Mouse (Mus musculus) cortical plate, adult 2 months (tissue): Measurements from ENCODE around the gene Il9r. TPM values are rescaled to one million over a fixed set of nuclear protein-coding genes. Genes with fewer than 3 reads are reported as not detected.

ENCODE experiments used
- H3K27ac ChIP-seq: fragments of 200-500 bp; 2 replicates; pipeline ENCODE4 v1.5.1; 2012; ENCODE audit warnings: low read length, control low read depth, inconsistent platforms; ENCODE audit not compliant: insufficient read depth
- H3K4me1 ChIP-seq: fragments of 200-500 bp; 2 replicates; pipeline ENCODE4 v1.6.1; 2011; ENCODE audit warnings: low read length; ENCODE audit not compliant: control insufficient read depth, insufficient read depth
- H3K4me3 ChIP-seq: fragments of 200-500 bp; 2 replicates; pipeline ENCODE4 v1.5.1; 2011; ENCODE audit warnings: mild to moderate bottlenecking, low read length, control low read depth; ENCODE audit not compliant: insufficient read depth
- CTCF ChIP-seq: fragments of 200-500 bp; IDR thresholded peaks from 2 replicates; pipeline ENCODE4 v1.5.1; 2011; ENCODE audit warnings: mild to moderate bottlenecking, control low read depth, low read length; ENCODE audit not compliant: insufficient read depth; ENCODE audit errors: extremely low read depth
- POLR2A ChIP-seq: fragments of 200-500 bp; IDR thresholded peaks from 2 replicates; pipeline ENCODE4 v1.6.1; 2011; ENCODE audit warnings: mild to moderate bottlenecking, low read length, control low read depth; ENCODE audit not compliant: insufficient read depth; ENCODE audit errors: extremely low read depth
- polyA plus RNA-seq: library from polyadenylated mRNA; depleted of rRNA; stranded (reverse); fragments of >200 nt; gene quantifications from 2 replicates; pipeline ENCODE4 v1.2.3, GENCODE M21; 2012

Gene Il9r
- polyA plus RNA-seq, 1 experiment = 0.15 TPM

DNA sequence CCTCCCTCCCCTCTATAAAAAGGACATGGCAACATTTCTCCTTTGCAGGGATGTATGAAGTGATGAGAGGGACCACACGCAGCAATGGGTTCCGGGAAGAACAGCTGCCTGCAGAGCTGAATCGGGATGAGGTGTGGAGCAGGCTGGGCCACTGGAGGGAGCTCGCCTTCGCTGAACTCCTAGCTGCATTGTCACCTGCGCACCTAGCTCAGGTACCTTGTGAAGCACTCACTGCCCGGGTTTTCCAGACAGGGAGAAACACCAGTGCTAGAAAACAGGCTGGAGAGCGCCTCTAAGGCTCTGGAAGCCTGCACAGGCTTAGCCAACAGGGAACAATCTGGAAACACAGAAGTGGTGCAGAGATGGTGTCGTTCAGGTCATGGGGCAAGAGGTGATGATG lies 38.6 kb downstream of the Il9r start:
- Histone ChIP-seq H3K4me3 (peak overlapping the region; percentile 2; the same call in 1 of the 2 replicates), H3K27ac (no peak overlapping the region), H3K4me1 (peaks cover 1% of the 10 kb centered on the region; the same call in 1 of the 2 replicates)
- TF ChIP-seq CTCF (peak; percentile 35), POLR2A (no peak)

DNA sequence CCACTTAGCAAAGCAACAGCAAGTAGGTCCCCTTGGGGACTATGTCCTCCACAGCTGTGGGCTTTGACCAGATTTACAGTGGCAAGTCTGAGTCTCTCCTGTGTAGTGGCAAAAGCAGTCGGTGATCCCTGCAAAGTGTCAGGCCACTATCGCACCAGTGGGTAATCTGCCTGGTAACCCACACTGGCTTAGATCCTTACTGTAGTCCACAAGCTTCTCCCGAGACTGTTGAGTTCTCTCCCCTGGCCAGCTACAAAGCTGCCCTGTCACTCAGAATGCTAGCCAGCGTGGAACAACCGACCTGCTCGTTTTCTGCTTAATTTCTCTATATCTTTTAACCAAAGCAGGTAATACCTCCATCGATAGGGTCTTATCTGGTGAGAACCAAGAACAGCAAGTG lies 39.7 kb downstream of the Il9r start:
- Histone ChIP-seq H3K4me1 (peaks cover 1% of the 10 kb centered on the region; the same call in 1 of the 2 replicates), H3K4me3 (no peak overlapping the region), H3K27ac (no peak overlapping the region)
- TF ChIP-seq CTCF = no peak
- TF ChIP-seq POLR2A = no peak

DNA sequence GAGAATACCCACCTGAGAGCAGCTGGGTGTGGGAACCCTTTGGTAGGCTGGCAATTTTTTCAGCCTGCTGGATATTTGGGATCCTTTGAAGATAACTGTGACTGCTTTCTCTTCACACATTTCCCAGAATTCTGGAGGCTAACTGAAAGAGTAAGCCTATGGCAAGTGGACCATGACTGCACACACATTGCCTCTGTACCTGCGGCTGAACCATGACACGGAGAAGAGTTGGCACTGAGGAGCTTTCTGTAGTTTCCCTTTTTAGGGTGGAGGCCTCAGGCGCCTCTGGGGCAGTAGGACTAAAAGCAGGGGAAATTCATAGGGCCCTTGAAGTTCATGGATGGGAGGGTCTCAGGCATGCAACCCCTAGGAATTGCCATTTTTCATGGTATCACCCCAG lies 40.9 kb downstream of the Il9r start:
- H3K4me1 ChIP-seq = peaks cover 1% of the 10 kb centered on the region; the same call in 1 of the 2 replicates
- TF ChIP-seq POLR2A = no peak
- TF ChIP-seq CTCF = no peak
- H3K27ac ChIP-seq = no peak overlapping the region
- no peak overlapping the region for H3K4me3 ChIP-seq

DNA sequence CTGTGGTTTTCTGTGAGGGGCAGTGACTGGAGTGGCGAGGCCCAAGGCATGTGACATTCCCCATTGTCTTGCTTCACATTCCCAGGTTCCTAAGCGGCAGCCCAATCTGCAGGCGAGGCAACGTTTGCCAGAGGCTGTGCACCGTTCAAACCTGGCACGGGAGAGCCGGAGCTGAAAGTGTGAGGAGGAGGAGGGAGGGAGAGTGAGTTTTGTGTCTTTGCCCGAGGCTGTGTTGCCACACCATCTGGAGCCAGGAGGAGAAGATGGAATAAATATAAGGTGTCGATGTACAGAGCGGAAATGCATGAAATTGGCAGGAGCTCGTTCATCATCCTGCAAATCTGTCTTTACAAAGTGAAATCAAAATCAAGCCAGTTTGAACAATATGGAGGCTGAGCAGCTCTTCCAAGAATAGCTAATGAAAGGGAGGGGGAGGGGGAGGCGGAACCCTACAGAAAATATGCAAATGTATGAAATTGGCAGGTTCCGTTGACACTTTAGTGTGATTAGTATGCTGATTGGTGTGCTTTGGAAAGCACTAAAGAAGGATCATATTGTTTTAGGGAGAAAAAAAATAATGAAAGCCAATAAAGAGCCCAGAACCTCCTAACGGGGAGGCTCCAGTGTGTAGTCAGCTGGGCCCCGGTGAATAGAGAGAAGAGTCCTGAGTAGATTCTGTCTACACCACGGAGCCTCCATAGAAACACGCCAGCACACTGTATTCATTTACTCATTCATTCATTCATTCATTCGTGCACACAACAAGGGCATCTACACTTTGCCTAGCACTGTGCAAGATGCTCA lies 42.1 kb downstream of the Il9r start:
- Histone ChIP-seq H3K4me1 (peaks cover 1% of the 10 kb centered on the region; the same call in 1 of the 2 replicates), H3K4me3 (no peak overlapping the region), H3K27ac (0 out of 2 replicates have a peak overlapping the region, but pooled peaks have one; percentile 2)
- no peak for TF ChIP-seq POLR2A
- TF ChIP-seq CTCF = no peak

DNA sequence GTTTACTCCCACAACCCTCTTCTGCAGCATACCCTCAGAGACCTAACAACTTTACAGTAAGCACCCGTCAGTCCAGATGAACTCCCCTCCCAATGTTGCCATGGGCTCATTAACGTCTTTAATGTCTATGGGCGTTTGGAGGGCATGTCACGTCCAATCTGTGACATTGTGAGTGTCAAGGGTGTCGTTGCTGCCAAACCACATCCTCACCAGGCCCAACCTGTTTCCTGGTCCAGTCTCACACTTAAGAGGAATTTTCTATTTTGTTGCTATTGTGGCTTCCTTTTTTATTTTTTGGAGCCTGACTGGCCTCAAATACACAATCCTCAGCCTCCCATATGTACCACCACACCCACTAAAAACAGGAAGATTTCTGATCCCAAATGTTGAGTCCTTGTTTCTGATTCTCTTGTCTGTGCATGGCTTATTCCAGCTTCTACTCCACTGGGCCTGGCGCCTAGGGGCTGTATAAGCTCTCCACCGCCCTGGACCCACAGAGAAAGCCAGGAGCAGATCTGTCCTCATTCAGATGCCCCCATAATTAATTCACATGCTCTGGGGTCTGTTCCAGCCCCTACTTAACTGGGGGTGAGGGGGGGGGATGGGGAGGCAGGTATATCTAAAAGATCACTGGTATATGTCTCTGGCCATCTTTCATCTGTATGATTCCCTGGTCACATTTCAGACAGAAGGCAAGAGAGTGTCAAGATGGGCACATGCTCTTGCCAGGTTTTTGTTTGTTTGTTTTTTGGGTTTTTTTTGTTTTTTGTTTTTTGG lies 43.0 kb downstream of the Il9r start:
- Histone ChIP-seq H3K4me1 (peaks cover 1% of the 10 kb centered on the region; the same call in 1 of the 2 replicates), H3K4me3 (no peak overlapping the region)
- no peak for TF ChIP-seq CTCF
- no peak for TF ChIP-seq POLR2A

DNA sequence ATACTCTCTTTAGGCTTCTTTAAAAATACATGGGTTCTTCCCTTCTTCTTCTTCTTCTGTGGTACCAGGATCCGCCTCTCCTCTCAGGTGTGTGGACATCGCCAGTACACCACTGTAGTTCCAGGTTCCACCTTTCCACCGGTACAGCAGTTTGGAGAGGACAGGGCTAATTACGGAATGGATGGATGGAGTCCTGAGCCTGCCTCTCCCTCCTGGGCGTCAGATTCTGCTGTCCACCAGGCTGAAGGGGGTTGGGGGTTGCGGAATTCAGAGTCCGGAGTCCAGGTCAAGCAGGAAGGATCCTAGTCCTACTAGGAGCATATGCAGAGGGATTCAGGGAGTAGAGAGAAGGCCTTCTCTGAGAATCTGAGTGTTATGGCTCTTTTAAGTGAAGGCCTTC lies 46.9 kb downstream of the Il9r start:
- Histone ChIP-seq H3K4me3 (no peak overlapping the region), H3K27ac (no peak overlapping the region), H3K4me1 (no peaks in the 10 kb centered on the region)
- TF ChIP-seq POLR2A (no peak), CTCF (no peak)

More for the DNA sequence above, 43.0 kb downstream of the Il9r start:
- H3K27ac ChIP-seq = no peak overlapping the region

DNA sequence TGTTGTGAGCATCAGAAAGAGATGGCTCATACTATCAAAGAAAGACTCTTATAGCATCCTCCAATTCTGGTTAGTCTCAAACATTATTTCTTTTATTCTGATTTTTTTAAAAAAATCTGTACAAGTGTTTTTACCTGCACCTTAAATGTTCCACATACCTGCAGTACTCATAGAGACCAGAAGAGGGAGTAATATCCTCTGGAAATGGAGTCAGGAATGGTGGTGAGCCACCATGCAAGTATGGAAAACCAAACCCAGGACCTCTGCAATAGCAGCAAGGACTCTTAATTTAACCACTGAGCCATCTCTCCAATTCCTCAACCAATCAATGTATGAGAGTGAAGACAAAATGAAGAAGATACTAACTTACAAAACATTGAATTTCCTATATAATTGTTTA lies 47.3 kb downstream of the Il9r start:
- Histone ChIP-seq H3K4me3 (no peak overlapping the region), H3K4me1 (no peaks in the 10 kb centered on the region), H3K27ac (no peak overlapping the region)
- TF ChIP-seq CTCF (no peak; the same call in 1 of the 2 replicates), POLR2A (no peak)

DNA sequence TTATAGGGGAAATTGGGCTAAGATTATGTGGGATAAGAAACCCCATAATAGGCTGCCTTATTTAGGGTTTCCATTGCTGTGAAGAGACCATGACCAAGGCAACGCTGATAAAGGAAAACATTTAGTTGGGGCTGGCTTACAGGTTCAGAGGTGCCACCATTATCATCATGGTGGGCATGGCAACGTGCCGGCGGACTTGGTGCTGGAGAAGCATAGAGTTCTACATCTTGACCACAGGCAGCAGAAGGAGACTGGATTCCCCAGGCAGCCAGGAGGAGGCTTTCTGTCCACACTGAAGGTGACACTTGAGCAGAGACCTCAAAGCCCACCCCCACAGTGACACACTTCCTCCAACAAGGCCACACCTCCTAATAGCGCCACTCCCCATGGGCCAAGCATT lies 48.8 kb downstream of the Il9r start:
- TF ChIP-seq CTCF = no peak
- H3K4me3 ChIP-seq = no peak overlapping the region

DNA sequence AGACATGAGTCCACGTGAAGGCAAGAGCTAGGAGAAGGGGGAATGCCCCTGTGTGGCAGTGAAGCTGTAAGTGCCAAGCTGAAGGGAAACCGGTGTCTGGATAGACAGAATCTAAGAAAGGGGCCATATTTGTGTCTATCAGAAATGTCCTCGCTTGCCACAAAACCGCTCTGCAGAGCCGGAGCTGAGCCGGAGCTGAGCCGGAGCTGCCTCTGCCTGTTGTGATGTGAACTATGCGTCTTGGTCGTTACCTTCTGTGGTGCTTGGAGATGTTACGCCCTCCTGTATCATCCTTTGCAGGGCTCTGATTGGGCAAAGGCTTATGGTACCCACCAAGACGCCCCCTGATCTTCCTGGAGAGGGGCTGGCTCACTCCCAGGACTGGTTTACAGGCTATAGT lies 50.5 kb downstream of the Il9r start:
- no peak overlapping the region for H3K4me3 ChIP-seq
- no peaks in the 10 kb centered on the region for H3K4me1 ChIP-seq
- TF ChIP-seq POLR2A (no peak), CTCF (no peak)
- H3K27ac ChIP-seq = no peak overlapping the region

More for the DNA sequence above, 48.8 kb downstream of the Il9r start:
- Histone ChIP-seq H3K4me1 (no peaks in the 10 kb centered on the region), H3K27ac (no peak overlapping the region)
